Mouse (Mus musculus) stomach, embryonic 14.5 days (tissue): ENCODE results near the gene Slc36a1. TPM values are rescaled to one million over a fixed set of nuclear protein-coding genes. Genes with fewer than 3 reads are reported as not detected.

Experiments
- ATAC-seq: fragments of 200-750 bp; cut with Nextera tagmentation; 2 replicates; pipeline ENCODE4 v1.8.0; 2017; ENCODE audit warnings: low read depth, moderate TSS enrichment; ENCODE audit not compliant: insufficient number of reproducible peaks, insufficient read depth, low FRiP score
- H3K27ac ChIP-seq: fragments of 300-500 bp; sonication (generic); 2 replicates; pipeline ENCODE4 v1.5.1; 2014; ENCODE audit warnings: mild to moderate bottlenecking, low read length, moderate library complexity, mixed read lengths
- H3K27me3 ChIP-seq: fragments of 300-500 bp; sonication (generic); 2 replicates; pipeline ENCODE4 v1.6.1; 2014; ENCODE audit warnings: low read length, control low read depth, mixed read lengths; ENCODE audit not compliant: control insufficient read depth, insufficient read depth
- H3K36me3 ChIP-seq: fragments of 300-500 bp; sonication (generic); 2 replicates; pipeline ENCODE4 v1.6.1; 2014; ENCODE audit warnings: mild to moderate bottlenecking, control low read depth, low read length, moderate library complexity, mixed read lengths; ENCODE audit not compliant: control insufficient read depth, insufficient read depth
- H3K4me1 ChIP-seq: fragments of 300-500 bp; sonication (generic); 2 replicates; pipeline ENCODE4 v1.6.1; 2014; ENCODE audit warnings: low read length, control low read depth, mixed read lengths; ENCODE audit not compliant: control insufficient read depth, insufficient read depth
- H3K4me2 ChIP-seq: fragments of 300-500 bp; sonication (generic); replicated peaks from 2 replicates; pipeline ENCODE4 v1.6.1; 2014; ENCODE audit warnings: low read depth, low read length, control low read depth
- H3K4me3 ChIP-seq: fragments of 300-500 bp; sonication (generic); 2 replicates; pipeline ENCODE4 v1.5.1; 2014; ENCODE audit warnings: low read depth, low read length, control low read depth
- H3K9ac ChIP-seq: fragments of 300-500 bp; sonication (generic); replicated peaks from 2 replicates; pipeline ENCODE4 v1.6.1; 2014; ENCODE audit warnings: low read depth, mild to moderate bottlenecking, control low read depth, low read length, moderate library complexity, mixed read lengths
- H3K9me3 ChIP-seq: fragments of 300-500 bp; sonication (generic); 2 replicates; pipeline ENCODE4 v1.6.1; 2016; ENCODE audit warnings: low read depth, low read length, control low read depth; ENCODE audit not compliant: control insufficient read depth
- whole genome bisulfite sequencing: fragments of 180-500 bp; shearing (Covaris S2); extraction: QIAGEN DNeasy Blood & Tissue Kit; methylation state at CpG from one replicate; pipeline ENCODE4 v1.1.7; 2014; 5-methylcytosine and 5-hydroxymethylcytosine counted together
- polyA plus RNA-seq: library from polyadenylated mRNA; unstranded; fragments of >200 nt; fragmentation: Nextera tagmentation; extraction: Ambion mirVana; gene quantifications from 2 replicates; pipeline ENCODE4 v1.2.1, GENCODE M21; 2014

The Slc36a1 gene
- polyA plus RNA-seq, 1 experiment from 2014 or later, result 2.5 TPM

DNA sequence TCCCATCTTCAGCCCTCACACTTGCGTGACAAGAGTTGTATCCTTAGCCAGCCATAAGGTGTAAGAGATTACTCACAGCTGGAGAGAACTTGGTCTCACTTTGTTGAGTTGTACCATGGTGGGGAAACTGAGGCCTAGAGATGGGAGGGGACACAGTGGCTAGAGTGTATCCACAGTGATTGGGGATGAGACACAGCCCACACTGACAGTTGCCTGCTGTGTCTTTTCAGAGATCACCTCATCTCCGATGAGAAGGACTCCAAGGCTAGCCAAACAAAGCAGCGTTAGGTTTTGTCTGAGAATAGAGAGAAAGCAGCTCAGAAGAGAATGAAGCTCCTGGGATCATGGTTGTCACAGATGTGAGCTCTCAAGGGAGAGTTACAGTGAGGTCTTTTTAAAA is 13.9 kb upstream of the Slc36a1 start:
- 72% methylated on average over 3 of the region's 3 CpGs for WGBS
- Histone ChIP-seq H3K9ac (no peak overlapping the region), H3K9me3 (no peaks in the 10 kb centered on the region), H3K4me1 (no peaks in the 10 kb centered on the region), H3K4me3 (no peak overlapping the region), H3K36me3 (no peaks in the 10 kb centered on the region), H3K27ac (no peak overlapping the region), H3K27me3 (no peaks in the 10 kb centered on the region), H3K4me2 (no peak overlapping the region)
- ATAC-seq, result no peak

- Histone ChIP-seq H3K9me3 (no peaks in the 10 kb centered on the region), H3K27ac (no peak overlapping the region), H3K4me3 (no peak overlapping the region), H3K27me3 (no peaks in the 10 kb centered on the region), H3K4me2 (no peak overlapping the region), H3K9ac (no peak overlapping the region), H3K36me3 (no peaks in the 10 kb centered on the region), H3K4me1 (no peaks in the 10 kb centered on the region)
- WGBS, result 56% methylated on average over 6 of the region's 6 CpGs
- ATAC-seq, result no peak
Measured at GRCm38 (mm10) chr11:55197086-55197485, 7.1 kb upstream of the Slc36a1 start.

DNA sequence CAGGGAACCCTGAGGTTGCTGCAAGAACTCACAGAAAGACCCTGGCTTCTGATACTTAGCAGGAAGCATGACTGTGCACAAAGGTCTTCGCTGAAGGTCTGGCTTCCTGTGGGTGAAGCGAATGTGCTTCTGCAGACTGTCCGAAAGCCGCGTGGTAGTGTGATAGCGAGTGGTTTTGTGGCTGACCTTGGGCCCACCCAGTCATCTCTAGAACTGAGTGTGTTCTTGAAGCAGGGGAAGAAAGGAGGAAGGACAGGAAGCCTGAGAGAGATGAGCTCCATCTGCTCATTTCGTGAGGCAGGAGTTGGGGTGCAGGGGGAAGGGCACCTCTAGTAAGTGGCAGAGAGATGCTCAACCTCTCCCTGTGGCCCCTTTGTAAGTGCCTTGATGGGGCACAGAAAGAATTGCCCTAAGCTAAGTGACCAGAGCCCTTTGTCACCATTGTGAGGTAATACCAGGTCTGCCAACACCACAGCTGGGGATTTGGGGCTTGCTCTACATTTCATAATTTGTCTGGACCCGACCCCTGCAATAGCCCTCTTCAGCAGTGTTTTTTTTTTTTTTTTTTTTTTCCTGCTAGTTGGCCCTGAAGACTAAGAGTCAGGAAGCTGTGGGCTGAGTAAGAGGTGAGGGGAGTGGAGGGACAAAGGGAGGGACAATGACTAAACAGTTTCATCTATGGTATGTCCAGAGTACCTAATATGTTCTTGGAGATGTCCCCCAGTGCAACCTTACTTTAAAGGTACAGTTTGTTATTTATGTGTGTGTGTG is 6.2 kb upstream of the Slc36a1 start:
- Histone ChIP-seq H3K36me3 (no peaks in the 10 kb centered on the region), H3K9me3 (no peaks in the 10 kb centered on the region), H3K27me3 (no peaks in the 10 kb centered on the region), H3K9ac (no peak overlapping the region), H3K4me2 (no peak overlapping the region), H3K27ac (no peak overlapping the region), H3K4me3 (no peak overlapping the region), H3K4me1 (no peaks in the 10 kb centered on the region)
- WGBS, result 65% methylated on average over 8 of the region's 8 CpGs
- ATAC-seq, result no peak

- no peak overlapping the region for H3K27ac ChIP-seq
Measured at GRCm38 (mm10) chr11:55204602-55205001, 452 bp downstream of the Slc36a1 start.

GRCm38 (mm10) chr11:55208001-55208690 is 4.0 kb downstream of the Slc36a1 start:
- H3K9ac ChIP-seq, result no peak overlapping the region
- H3K9me3 ChIP-seq, result no peaks in the 10 kb centered on the region
- 0 out of 2 replicates have a peak, but pooled peaks cover 5% of the 10 kb centered on the region for H3K4me1 ChIP-seq
- H3K36me3 ChIP-seq, result no peaks in the 10 kb centered on the region
- no peak for ATAC-seq
- H3K27me3 ChIP-seq, result no peaks in the 10 kb centered on the region
- no peak overlapping the region for H3K4me3 ChIP-seq
- WGBS, result 57% methylated on average over 6 of the region's 6 CpGs
- H3K27ac ChIP-seq, result no peak overlapping the region
- no peak overlapping the region for H3K4me2 ChIP-seq

More at GRCm38 (mm10) chr11:55204602-55205001, 452 bp downstream of the Slc36a1 start:
- Histone ChIP-seq H3K27me3 (no peaks in the 10 kb centered on the region), H3K36me3 (no peaks in the 10 kb centered on the region), H3K9me3 (no peaks in the 10 kb centered on the region), H3K4me2 (peak overlapping the region; percentile 99), H3K4me3 (peak overlapping the region; percentile 77), H3K4me1 (0 out of 2 replicates have a peak, but pooled peaks cover 5% of the 10 kb centered on the region), H3K9ac (peak overlapping the region; percentile 58)
- ATAC-seq, result no peak
- WGBS, result 5% methylated on average over 17 of the region's 17 CpGs

GRCm38 (mm10) chr11:55209032-55209431 is 4.9 kb downstream of the Slc36a1 start:
- H3K27me3 ChIP-seq, result no peaks in the 10 kb centered on the region
- no peak for ATAC-seq
- H3K9me3 ChIP-seq, result no peaks in the 10 kb centered on the region
- H3K4me3 ChIP-seq, result no peak overlapping the region
- no peak overlapping the region for H3K27ac ChIP-seq
- 0 out of 2 replicates have a peak, but pooled peaks cover 5% of the 10 kb centered on the region for H3K4me1 ChIP-seq
- H3K9ac ChIP-seq, result no peak overlapping the region
- H3K4me2 ChIP-seq, result no peak overlapping the region
- no peaks in the 10 kb centered on the region for H3K36me3 ChIP-seq
- 61% methylated on average over 2 of the region's 2 CpGs for WGBS

DNA sequence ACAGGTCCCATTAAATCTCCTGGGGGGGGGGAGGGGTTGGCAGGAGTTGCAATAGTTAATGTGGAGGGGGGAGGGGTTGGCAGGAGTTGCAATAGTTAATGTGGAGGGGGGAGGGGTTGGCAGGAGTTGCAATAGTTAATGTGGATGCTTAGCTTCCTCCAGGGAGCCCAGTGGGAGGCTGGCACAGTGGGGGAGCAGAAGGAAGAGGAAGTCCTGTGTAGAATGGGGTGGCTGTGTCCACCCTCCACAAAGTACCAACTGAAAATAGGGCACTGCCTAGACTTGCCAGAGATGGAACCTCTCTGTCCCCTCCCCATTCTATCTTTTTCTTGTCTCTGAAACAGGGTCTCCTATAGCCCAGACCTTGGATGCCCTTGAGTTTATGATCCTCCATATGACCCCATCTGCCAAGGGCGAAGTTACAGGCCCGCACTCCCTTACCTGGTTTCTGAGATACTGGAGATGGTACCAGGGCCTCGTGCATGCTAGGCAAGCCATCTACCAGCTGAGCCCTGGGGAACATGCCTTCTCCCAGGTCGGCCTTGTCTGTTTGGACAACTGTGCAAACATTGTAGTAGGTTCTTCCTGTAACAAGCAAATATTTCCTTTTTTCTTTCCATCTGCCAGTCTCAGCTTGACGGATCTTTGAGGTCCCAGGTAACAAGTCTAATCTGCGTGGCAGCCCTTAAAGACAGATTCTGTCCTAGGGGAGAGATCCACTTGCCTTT is 5.6 kb downstream of the Slc36a1 start:
- Histone ChIP-seq H3K36me3 (no peaks in the 10 kb centered on the region), H3K27me3 (no peaks in the 10 kb centered on the region), H3K27ac (no peak overlapping the region), H3K4me2 (no peak overlapping the region), H3K4me3 (no peak overlapping the region), H3K9ac (no peak overlapping the region), H3K4me1 (0 out of 2 replicates have a peak, but pooled peaks cover 5% of the 10 kb centered on the region), H3K9me3 (no peaks in the 10 kb centered on the region)
- WGBS, result 62% methylated on average over 6 of the region's 6 CpGs
- no peak for ATAC-seq

DNA sequence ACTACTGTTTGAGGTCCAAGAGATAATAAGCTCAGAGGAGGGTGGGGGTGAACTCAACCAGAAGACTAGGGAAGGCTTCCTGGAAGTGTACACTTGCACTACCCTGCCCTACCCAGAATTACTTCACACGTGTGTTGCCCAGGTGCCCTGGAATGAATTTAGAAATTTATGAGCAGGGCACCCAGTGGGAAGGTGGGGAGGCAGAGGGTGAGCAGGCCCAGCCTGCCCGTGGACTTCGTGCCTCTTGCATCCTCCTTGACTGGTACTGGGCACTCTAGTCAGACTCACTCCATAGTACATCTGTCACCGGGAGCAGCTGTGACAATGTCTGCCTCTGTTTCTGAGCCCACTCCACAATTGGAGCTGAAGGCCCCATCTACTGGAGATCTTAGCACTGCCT is 9.4 kb downstream of the Slc36a1 start:
- 93% methylated on average over 4 of the region's 4 CpGs for WGBS
- no peak overlapping the region for H3K27ac ChIP-seq
- no peak for ATAC-seq
- no peaks in the 10 kb centered on the region for H3K27me3 ChIP-seq
- H3K9me3 ChIP-seq, result no peaks in the 10 kb centered on the region
- no peaks in the 10 kb centered on the region for H3K36me3 ChIP-seq
- H3K4me3 ChIP-seq, result no peak overlapping the region
- H3K9ac ChIP-seq, result no peak overlapping the region
- H3K4me1 ChIP-seq, result 0 out of 2 replicates have a peak, but pooled peaks cover 3% of the 10 kb centered on the region
- H3K4me2 ChIP-seq, result no peak overlapping the region
